In genomic region chr16:91390100-91390499, GRCm38 (mm10) we compare ENCODE assay signal across 11 mouse cellular contexts. TPM values are rescaled to one million over a fixed set of nuclear protein-coding genes. Genes with fewer than 3 reads are reported as not detected.
DNase-seq lines count a peak whose midpoint lies in the region; ATAC-seq and TF ChIP-seq lines count a peak whose summit lies in the region.
"Had no signal": no experiment of that assay in that cellular context is flagged by ENCODE, and none has a peak within 500 bp of the region (broad histone marks: within the 10 kb centered on the region; RNA-seq: fewer than 3 reads in every experiment).

No protein-coding gene starts in this region.

- H3K9ac ChIP-seq in liver, embryonic 14.5 days (replicated peaks), result no peak overlapping the region

- no peaks in the 10 kb centered on the region; the same call in 1 of the 2 replicates for H3K9me3 ChIP-seq in liver, embryonic 14.5 days (ENCODE audit: control insufficient read depth, low read length)

- no peak for TF ChIP-seq EP300 in liver, embryonic 14.5 days (IDR thresholded peaks at IDR 0.05; ENCODE audit: low read depth)

- peaks cover 88% of the 10 kb centered on the region for H3K36me3 ChIP-seq in liver, embryonic 14.5 days (replicated peaks; ENCODE audit: control insufficient read depth, insufficient read depth, low read depth)

- TF ChIP-seq CTCF in layer of hippocampus, adult 2 months (conservative IDR thresholded peaks at IDR 0.05), result peak; percentile 74
- peak; percentile 84 for TF ChIP-seq CTCF in liver, embryonic 14.5 days (IDR thresholded peaks at IDR 0.05; ENCODE audit: low read depth)

- peaks cover 0 to 10% of the 10 kb centered on the region in 2 experiments; a peak in 2 of 4 replicates for H3K4me1 ChIP-seq in liver, embryonic 14.5 days (replicated peaks; ENCODE audit: control insufficient read depth in 2 of 2, insufficient read depth in 2 of 2, low read length in 1 of 2)

- 81% methylated on average over 4 of the region's 4 CpGs for WGBS in liver, embryonic 14.5 days (ENCODE audit: insufficient replicate concordance)

- ATAC-seq in liver, embryonic 14.5 days (ENCODE audit: insufficient read depth), result no peak

- H3K4me2 ChIP-seq in liver, embryonic 14.5 days (ENCODE audit: low read depth), result no peak overlapping the region

- intact Hi-C loops in left cerebral cortex, postnatal 25 days (cut with DNase I), result no loop called here

- H3K4me3 ChIP-seq in layer of hippocampus, adult 2 months, result no peak overlapping the region
- H3K4me3 ChIP-seq in liver, embryonic 14.5 days (ENCODE audit: insufficient read depth in 1 of 2, low read depth in 2 of 2, low read length in 2 of 2), result no peak overlapping the region

- no peak for DNase-seq in layer of hippocampus, adult 2 months (ENCODE audit: low spot score in 2 of 2)
- DNase-seq in layer of hippocampus, postnatal 25 days (ENCODE audit: extremely low spot score in 1 of 2, low spot score in 1 of 2), result no peak
- DNase-seq in CD4-positive helper T cell, adult 2 months (ENCODE audit: low read depth, low spot score), result peak; percentile 58
- DNase-seq in NIH3T3 (ENCODE audit: low read depth), result peak; percentile 22
- DNase-seq in liver, embryonic 14.5 days (ENCODE audit: low read depth in 3 of 3, low spot score in 3 of 3), result no peak
- no peak for DNase-seq in left cerebral cortex, postnatal 25 days (ENCODE audit: low spot score in 2 of 2)
- no peak for DNase-seq in adrenal gland, adult 8-10 months
- DNase-seq in right cerebral cortex, postnatal 36 days (ENCODE audit: low spot score in 2 of 2), result no peak

- no peaks in the 10 kb centered on the region for H3K27me3 ChIP-seq in liver, embryonic 14.5 days (ENCODE audit: control insufficient read depth, insufficient read depth, low read length)

- H3K27ac ChIP-seq in layer of hippocampus, adult 2 months, result no peak overlapping the region
- no peak overlapping the region for H3K27ac ChIP-seq in liver, embryonic 14.5 days

RNA-seq across cellular contexts. Expression of gene Gm21970, which starts 1.4 kb away (rescaled TPM):
- total RNA-seq in layer of hippocampus, adult 2 months (2021), result not detected
- total RNA-seq in layer of hippocampus, postnatal 25 days (2021), result not detected
- polyA plus RNA-seq in liver, embryonic 14.5 days (2012; rRNA removed), result 0.04 and 0.14 TPM in 2 replicates
- 0.67 TPM in 1 of 2 replicates, not detected in the other for polyA plus RNA-seq in liver, embryonic 14.5 days (2014; fragmentation: Nextera tagmentation; extraction: Ambion mirVana)
- not detected for total RNA-seq in left cerebral cortex, postnatal 25 days (2021)
- under 1 TPM in 1 of 4 experiments, not detected in 3; 0.54 TPM for total RNA-seq in adrenal gland, adult 8-10 months (2022)
- total RNA-seq: hematopoietic stem cell, adult 5-6 weeks; left cerebral cortex, adult 18-20 months; megakaryocyte-erythroid progenitor cell, adult 5-6 weeks had no signal

RNA-seq across cellular contexts. Expression of gene Il10rb, which starts 15.9 kb away (rescaled TPM):
- 1 to 10 TPM; 8.6 to 9.0 TPM for total RNA-seq in layer of hippocampus, adult 2 months (2021)
- total RNA-seq in layer of hippocampus, postnatal 25 days (2021), result 10 to 100 TPM in 1 of 2 experiments, 1 to 10 TPM in 1; 9.7 to 11.2 TPM
- 12.4 and 12.7 TPM in 2 replicates for polyA plus RNA-seq in liver, embryonic 14.5 days (2012; rRNA removed)
- polyA plus RNA-seq in liver, embryonic 14.5 days (2014; fragmentation: Nextera tagmentation; extraction: Ambion mirVana), result 24.9 and 28.7 TPM in 2 replicates
- 1 to 10 TPM; 9.1 to 9.7 TPM for total RNA-seq in left cerebral cortex, postnatal 25 days (2021)
- 100 to 1,000 TPM; 281 to 305 (median 301) TPM for total RNA-seq in adrenal gland, adult 8-10 months (2022)

RNA-seq across cellular contexts. Expression of gene Ifnar2, which starts 17.5 kb away (rescaled TPM):
- total RNA-seq in layer of hippocampus, adult 2 months (2021), result 10 to 100 TPM; 19.8 to 25.5 TPM
- total RNA-seq in layer of hippocampus, postnatal 25 days (2021), result 10 to 100 TPM; 23.8 TPM
- 23.0 and 33.1 TPM in 2 replicates for polyA plus RNA-seq in liver, embryonic 14.5 days (2012; rRNA removed)
- 68.4 and 74.4 TPM in 2 replicates for polyA plus RNA-seq in liver, embryonic 14.5 days (2014; fragmentation: Nextera tagmentation; extraction: Ambion mirVana)
- total RNA-seq in left cerebral cortex, postnatal 25 days (2021), result 10 to 100 TPM; 20.5 to 20.6 TPM
- total RNA-seq in adrenal gland, adult 8-10 months (2022), result 100 to 1,000 TPM in 1 of 4 experiments, 10 to 100 TPM in 3; 83.7 to 103 (median 95.8) TPM

Comparison
In these comparisons a context has a peak if more than half of its experiments do, and no peak if none do; other contexts are left out.
1. DNase-seq: peak in CD4-positive helper T cell, adult 2 months (single experiment) and NIH3T3 (single experiment); none in layer of hippocampus, adult 2 months (0 of 2), layer of hippocampus, postnatal 25 days (0 of 2), liver, embryonic 14.5 days (0 of 3), left cerebral cortex, postnatal 25 days (0 of 2), adrenal gland, adult 8-10 months (single experiment) and right cerebral cortex, postnatal 36 days (0 of 2).
2. RNA of gene Il10rb, which starts 15.9 kb away (total RNA-seq): 281 to 305 TPM in adrenal gland, adult 8-10 months; 9.7 to 11.2 TPM in layer of hippocampus, postnatal 25 days, 9.1 to 9.7 TPM in left cerebral cortex, postnatal 25 days and 8.6 to 9.0 TPM in layer of hippocampus, adult 2 months; every median in the first group is over 10 times any median in the second.